Mouse (Mus musculus): ENCODE results near the gene Brpf1. TPM values are rescaled to one million over a fixed set of nuclear protein-coding genes. Genes with fewer than 3 reads are reported as not detected.
A peak's percentile ranks its signal among the peaks of the same experiment; 100 is the strongest.

The Brpf1 gene
- polyA plus RNA-seq, 1 experiment from 2014 or later, result 20.0 TPM

DNA sequence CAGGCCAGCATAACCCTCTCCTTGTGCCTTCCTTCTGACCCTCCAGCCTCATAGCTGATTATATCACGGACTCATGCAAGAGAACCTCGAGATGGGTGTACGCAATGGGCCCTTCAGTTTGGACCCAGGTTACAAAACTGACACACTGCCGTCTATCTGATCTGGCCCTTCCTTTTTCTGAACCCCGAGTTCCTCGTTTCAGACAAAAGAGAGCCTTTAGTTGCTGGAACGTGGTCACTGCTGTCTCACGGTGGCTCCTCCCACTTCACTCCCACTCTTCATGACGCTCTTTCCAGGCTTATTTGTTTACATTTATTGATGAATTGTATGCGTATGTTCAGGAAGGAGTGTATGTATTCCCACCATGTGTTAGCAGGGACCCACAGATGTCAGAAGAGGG is 44.7 kb downstream of the Brpf1 start:
- ATAC-seq (ENCODE audit: low read depth), result no peak
- no peaks in the 10 kb centered on the region for H3K27me3 ChIP-seq (replicated peaks; ENCODE audit: control insufficient read depth, insufficient read depth, low read length)
- H3K9me3 ChIP-seq (ENCODE audit: control insufficient read depth, low read length), result no peaks in the 10 kb centered on the region
- no peak overlapping the region for H3K9ac ChIP-seq (ENCODE audit: low read depth, low read length)
- H3K36me3 ChIP-seq (ENCODE audit: control insufficient read depth, insufficient read depth, low read length), result no peaks in the 10 kb centered on the region
- H3K27ac ChIP-seq (replicated peaks; ENCODE audit: low read depth, low read length), result no peak overlapping the region
- DNase-seq (ENCODE audit: low spot score), result no peak
- H3K4me1 ChIP-seq (ENCODE audit: control insufficient read depth, insufficient read depth, low read length), result no peaks in the 10 kb centered on the region
- H3K4me3 ChIP-seq (ENCODE audit: low read depth, low read length), result no peak overlapping the region
- 52% methylated on average over 10 of the region's 10 CpGs for WGBS
- H3K4me2 ChIP-seq (ENCODE audit: low read depth, low read length), result no peak overlapping the region

DNA sequence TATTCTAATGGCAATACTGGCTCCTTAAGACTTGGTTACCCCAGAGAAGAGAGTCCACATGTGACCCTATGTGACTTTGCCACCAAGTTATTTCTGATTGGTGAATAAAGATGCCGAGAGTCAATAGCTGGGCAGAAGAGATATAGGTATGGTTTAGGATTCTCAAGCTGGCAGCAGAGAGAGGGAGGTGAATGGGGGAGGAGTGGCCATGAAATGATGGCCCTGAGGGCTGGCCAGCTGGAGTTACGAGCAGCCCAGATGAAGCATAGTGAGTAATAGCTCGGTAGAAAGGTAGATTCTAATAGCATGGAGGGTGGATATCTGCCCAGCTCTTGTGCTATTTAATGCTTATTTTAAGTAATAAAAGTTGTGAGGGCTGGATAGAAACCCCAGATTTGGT is 45.9 kb downstream of the Brpf1 start:
- no peaks in the 10 kb centered on the region for H3K4me1 ChIP-seq (ENCODE audit: control insufficient read depth, insufficient read depth, low read length)
- no peak for DNase-seq (ENCODE audit: low spot score)
- H3K9me3 ChIP-seq (ENCODE audit: control insufficient read depth, low read length), result no peaks in the 10 kb centered on the region
- WGBS, result 60% methylated on average over 3 of the region's 3 CpGs
- no peak overlapping the region for H3K27ac ChIP-seq (replicated peaks; ENCODE audit: low read depth, low read length)
- no peak overlapping the region for H3K4me2 ChIP-seq (ENCODE audit: low read depth, low read length)
- no peaks in the 10 kb centered on the region for H3K36me3 ChIP-seq (ENCODE audit: control insufficient read depth, insufficient read depth, low read length)
- no peak for ATAC-seq (ENCODE audit: low read depth)
- H3K27me3 ChIP-seq (replicated peaks; ENCODE audit: control insufficient read depth, insufficient read depth, low read length), result no peaks in the 10 kb centered on the region
- H3K9ac ChIP-seq (ENCODE audit: low read depth, low read length), result no peak overlapping the region
- H3K4me3 ChIP-seq (ENCODE audit: low read depth, low read length), result no peak overlapping the region

DNA sequence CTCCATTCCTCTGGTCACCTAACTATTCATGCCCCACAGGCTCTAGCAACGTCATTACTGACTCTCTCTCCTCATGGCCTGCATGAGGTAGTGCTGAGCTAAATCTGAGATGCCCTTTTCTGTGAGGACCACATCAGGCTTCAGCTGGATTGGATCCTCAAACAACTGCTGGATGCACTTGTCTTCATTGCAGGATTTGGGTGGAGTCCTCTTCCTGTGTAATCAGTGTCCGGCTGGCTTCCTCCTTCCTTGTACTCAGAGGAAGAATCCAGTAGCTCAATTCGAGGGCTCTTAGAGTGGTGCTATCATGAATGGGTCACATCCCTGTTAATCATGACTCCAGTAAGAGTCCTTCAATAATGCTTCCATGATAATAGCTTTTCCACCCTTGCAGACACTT is 46.8 kb downstream of the Brpf1 start:
- 66% methylated on average over 3 of the region's 3 CpGs for WGBS
- ATAC-seq (ENCODE audit: low read depth), result no peak
- H3K4me3 ChIP-seq (ENCODE audit: low read depth, low read length), result no peak overlapping the region

DNA sequence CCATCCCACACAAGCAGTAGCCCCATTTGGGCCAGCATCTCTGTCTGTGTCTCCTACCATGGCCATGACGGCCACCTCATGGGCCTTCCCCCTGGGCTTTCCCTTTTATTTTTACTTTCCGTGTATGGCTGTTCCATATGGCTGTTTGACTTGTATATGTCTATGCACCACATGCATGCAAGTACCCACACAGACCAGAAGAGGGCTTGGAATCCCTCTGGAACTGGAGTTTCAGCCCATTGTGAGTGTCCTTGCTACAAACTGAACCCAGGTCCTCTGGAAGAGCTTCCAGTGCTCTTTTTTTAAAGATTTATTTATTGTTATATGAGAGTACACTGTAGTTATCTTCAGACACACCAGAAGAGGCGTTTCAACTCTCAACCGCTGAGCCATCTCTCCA is 54.5 kb downstream of the Brpf1 start:
- no peak overlapping the region for H3K9ac ChIP-seq (ENCODE audit: low read depth, low read length)
- no peak overlapping the region for H3K27ac ChIP-seq (replicated peaks; ENCODE audit: low read depth, low read length)
- H3K4me1 ChIP-seq (ENCODE audit: control insufficient read depth, insufficient read depth, low read length), result no peaks in the 10 kb centered on the region
- H3K4me2 ChIP-seq (ENCODE audit: low read depth, low read length), result no peak overlapping the region
- no peak for ATAC-seq (ENCODE audit: low read depth)
- no peak overlapping the region for H3K4me3 ChIP-seq (ENCODE audit: low read depth, low read length)
- H3K36me3 ChIP-seq (ENCODE audit: control insufficient read depth, insufficient read depth, low read length), result peaks cover 3% of the 10 kb centered on the region; the same call in 1 of the 2 replicates
- no peaks in the 10 kb centered on the region for H3K27me3 ChIP-seq (replicated peaks; ENCODE audit: control insufficient read depth, insufficient read depth, low read length)
- 65% methylated on average over 4 of the region's 4 CpGs for WGBS
- no peaks in the 10 kb centered on the region for H3K9me3 ChIP-seq (ENCODE audit: control insufficient read depth, low read length)
- DNase-seq (ENCODE audit: low spot score), result no peak

More for the DNA sequence above, 46.8 kb downstream of the Brpf1 start:
- Histone ChIP-seq H3K27me3 (replicated peaks; ENCODE audit: control insufficient read depth, insufficient read depth, low read length) (no peaks in the 10 kb centered on the region), H3K4me1 (ENCODE audit: control insufficient read depth, insufficient read depth, low read length) (no peaks in the 10 kb centered on the region), H3K36me3 (ENCODE audit: control insufficient read depth, insufficient read depth, low read length) (no peaks in the 10 kb centered on the region), H3K4me2 (ENCODE audit: low read depth, low read length) (no peak overlapping the region), H3K27ac (replicated peaks; ENCODE audit: low read depth, low read length) (no peak overlapping the region), H3K9me3 (ENCODE audit: control insufficient read depth, low read length) (no peaks in the 10 kb centered on the region), H3K9ac (ENCODE audit: low read depth, low read length) (no peak overlapping the region)
- DNase-seq (ENCODE audit: low spot score), result no peak

DNA sequence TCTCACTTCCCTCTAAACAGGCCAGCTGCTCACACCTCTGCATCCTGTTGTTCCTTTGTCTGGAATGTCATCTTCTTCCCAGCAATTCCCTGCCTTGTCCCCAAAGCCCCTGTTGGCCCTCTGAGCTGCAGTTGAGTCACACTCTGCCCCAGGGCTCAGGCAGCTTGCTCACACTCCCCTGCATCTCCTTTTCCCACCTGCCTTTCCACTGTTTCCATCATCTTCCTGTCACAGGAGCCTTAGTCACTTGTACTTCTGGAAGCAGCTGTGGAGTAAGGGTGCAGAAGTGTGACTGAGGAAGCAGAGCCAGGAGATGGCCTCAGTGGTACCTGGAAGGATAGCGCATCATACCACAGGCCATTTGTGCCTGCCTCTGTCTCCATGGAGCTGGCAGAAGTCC is 55.3 kb downstream of the Brpf1 start:
- DNase-seq (ENCODE audit: low spot score) (no peak), ATAC-seq (ENCODE audit: low read depth) (no peak)
- Histone ChIP-seq H3K9me3 (ENCODE audit: control insufficient read depth, low read length) (no peaks in the 10 kb centered on the region), H3K27me3 (replicated peaks; ENCODE audit: control insufficient read depth, insufficient read depth, low read length) (no peaks in the 10 kb centered on the region), H3K9ac (ENCODE audit: low read depth, low read length) (no peak overlapping the region), H3K36me3 (ENCODE audit: control insufficient read depth, insufficient read depth, low read length) (peaks cover 11% of the 10 kb centered on the region; the same call in 1 of the 2 replicates), H3K4me3 (ENCODE audit: low read depth, low read length) (no peak overlapping the region), H3K27ac (replicated peaks; ENCODE audit: low read depth, low read length) (no peak overlapping the region), H3K4me1 (ENCODE audit: control insufficient read depth, insufficient read depth, low read length) (no peaks in the 10 kb centered on the region), H3K4me2 (ENCODE audit: low read depth, low read length) (no peak overlapping the region)
- WGBS, result 94% methylated on average over 1 of the region's 1 CpGs

DNA sequence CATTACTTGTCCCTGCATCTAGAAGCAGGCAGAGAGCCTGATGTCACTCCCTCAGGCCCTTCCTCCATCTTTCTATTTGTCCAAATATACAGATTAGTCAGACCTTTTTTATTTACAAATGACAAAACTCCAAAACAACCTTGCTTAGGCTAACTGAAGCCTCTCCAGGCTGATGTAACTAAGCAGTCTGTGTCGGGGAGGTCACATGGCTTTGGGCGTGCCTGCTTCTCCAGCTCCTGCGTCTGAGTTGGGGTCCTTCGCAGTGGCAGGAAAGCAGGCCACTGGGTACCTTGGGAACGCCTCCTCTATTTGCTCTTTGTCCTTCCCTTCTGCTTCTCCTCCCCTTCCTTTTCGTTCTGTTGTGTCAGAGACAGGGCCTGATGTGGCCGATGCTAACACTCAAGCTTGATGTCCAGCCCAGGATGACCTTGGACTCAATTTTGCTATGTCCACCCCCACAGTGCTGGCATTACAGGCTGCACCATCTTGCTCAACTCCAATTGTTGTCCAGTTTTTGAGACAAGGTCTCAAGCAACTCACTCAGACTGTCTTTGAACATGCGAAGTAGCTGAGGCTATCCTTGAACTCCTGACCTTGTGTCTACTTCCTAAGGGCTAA is 57.7 kb downstream of the Brpf1 start:
- Histone ChIP-seq H3K27ac (replicated peaks; ENCODE audit: low read depth, low read length) (no peak overlapping the region), H3K4me1 (ENCODE audit: control insufficient read depth, insufficient read depth, low read length) (no peaks in the 10 kb centered on the region), H3K36me3 (ENCODE audit: control insufficient read depth, insufficient read depth, low read length) (peaks cover 27% of the 10 kb centered on the region), H3K4me2 (ENCODE audit: low read depth, low read length) (no peak overlapping the region), H3K9me3 (ENCODE audit: control insufficient read depth, low read length) (no peaks in the 10 kb centered on the region), H3K9ac (ENCODE audit: low read depth, low read length) (no peak overlapping the region), H3K4me3 (ENCODE audit: low read depth, low read length) (no peak overlapping the region), H3K27me3 (replicated peaks; ENCODE audit: control insufficient read depth, insufficient read depth, low read length) (no peaks in the 10 kb centered on the region)
- ATAC-seq (ENCODE audit: low read depth), result no peak
- WGBS, result 68% methylated on average over 8 of the region's 8 CpGs
- no peak for DNase-seq (ENCODE audit: low spot score)

DNA sequence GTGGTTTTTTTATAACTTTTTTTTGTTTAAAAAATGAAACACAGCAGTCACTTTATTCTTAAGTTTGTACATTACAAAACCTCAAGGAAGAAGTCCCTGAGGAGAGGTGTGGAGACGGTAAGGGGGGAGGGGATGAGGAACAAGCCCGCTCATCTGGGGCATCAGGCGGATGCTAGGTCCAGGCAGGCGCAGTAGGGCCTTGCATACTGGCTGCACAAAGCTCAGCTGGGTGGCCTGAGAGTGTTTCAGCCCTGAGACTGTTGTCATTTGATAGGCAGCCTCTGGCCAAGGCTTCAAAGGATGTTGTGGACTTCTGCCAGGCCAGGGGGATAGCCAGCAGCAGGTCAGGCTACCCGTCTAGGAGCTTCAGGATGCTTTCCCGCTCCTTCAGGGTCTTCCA is 59.7 kb downstream of the Brpf1 start:
- peaks cover 46% of the 10 kb centered on the region for H3K36me3 ChIP-seq (ENCODE audit: control insufficient read depth, insufficient read depth, low read length)
- 83% methylated on average over 4 of the region's 6 CpGs for WGBS

DNA sequence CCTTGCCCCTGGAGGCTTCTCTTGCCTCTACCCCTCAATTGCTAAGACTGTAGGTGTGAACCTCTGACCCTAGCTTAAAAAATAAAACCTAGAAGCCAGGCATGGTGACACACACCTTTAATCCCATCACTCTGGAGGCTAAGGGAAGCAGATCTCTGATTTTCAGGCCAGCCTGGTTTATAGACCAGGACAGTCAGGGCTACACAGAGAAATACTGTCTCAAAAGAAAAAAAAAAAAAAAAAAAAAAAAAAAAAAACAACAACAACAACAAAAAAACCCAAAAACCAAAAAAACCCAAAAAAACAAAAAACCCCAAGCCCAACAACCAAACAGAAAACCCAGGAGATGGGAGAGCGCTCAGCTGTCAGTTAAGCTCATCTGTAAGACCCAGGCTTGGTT is 60.6 kb downstream of the Brpf1 start:
- Histone ChIP-seq H3K4me3 (ENCODE audit: low read depth, low read length) (no peak overlapping the region), H3K9ac (ENCODE audit: low read depth, low read length) (no peak overlapping the region), H3K4me2 (ENCODE audit: low read depth, low read length) (no peak overlapping the region), H3K9me3 (ENCODE audit: control insufficient read depth, low read length) (no peaks in the 10 kb centered on the region), H3K36me3 (ENCODE audit: control insufficient read depth, insufficient read depth, low read length) (peaks cover 55% of the 10 kb centered on the region), H3K4me1 (ENCODE audit: control insufficient read depth, insufficient read depth, low read length) (no peaks in the 10 kb centered on the region), H3K27me3 (replicated peaks; ENCODE audit: control insufficient read depth, insufficient read depth, low read length) (no peaks in the 10 kb centered on the region), H3K27ac (replicated peaks; ENCODE audit: low read depth, low read length) (no peak overlapping the region)
- WGBS, result 88% methylated on average over 1 of the region's 1 CpGs
- no peak for DNase-seq (ENCODE audit: low spot score)
- no peak for ATAC-seq (ENCODE audit: low read depth)

More for the DNA sequence above, 59.7 kb downstream of the Brpf1 start:
- Histone ChIP-seq H3K4me1 (ENCODE audit: control insufficient read depth, insufficient read depth, low read length) (no peaks in the 10 kb centered on the region), H3K9me3 (ENCODE audit: control insufficient read depth, low read length) (no peaks in the 10 kb centered on the region), H3K27ac (replicated peaks; ENCODE audit: low read depth, low read length) (no peak overlapping the region), H3K27me3 (replicated peaks; ENCODE audit: control insufficient read depth, insufficient read depth, low read length) (no peaks in the 10 kb centered on the region), H3K4me2 (ENCODE audit: low read depth, low read length) (no peak overlapping the region), H3K9ac (ENCODE audit: low read depth, low read length) (no peak overlapping the region), H3K4me3 (ENCODE audit: low read depth, low read length) (no peak overlapping the region)
- ATAC-seq (ENCODE audit: low read depth) (no peak), DNase-seq (ENCODE audit: low spot score) (no peak)

DNA sequence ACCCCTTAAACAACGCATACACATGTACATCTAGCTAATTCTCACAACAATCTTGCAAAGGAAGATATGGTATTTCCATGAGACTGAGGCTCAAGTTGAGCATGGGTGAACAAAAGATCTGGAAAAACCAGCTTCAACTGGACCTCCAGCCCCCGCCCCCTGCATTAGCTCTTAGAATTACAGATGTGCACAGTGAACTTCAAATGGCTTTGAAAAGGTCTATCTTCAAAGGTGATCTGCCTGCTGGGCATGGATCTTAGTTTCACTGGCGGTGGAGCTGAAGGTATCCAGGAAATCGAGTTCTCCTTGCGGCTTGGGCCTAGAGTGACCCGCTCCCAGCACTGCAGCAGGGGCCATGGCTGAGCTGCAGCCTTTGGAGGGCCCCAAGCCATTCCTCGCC is 61.2 kb downstream of the Brpf1 start:
- Histone ChIP-seq H3K9ac (ENCODE audit: low read depth, low read length) (no peak overlapping the region), H3K4me3 (ENCODE audit: low read depth, low read length) (no peak overlapping the region), H3K27me3 (replicated peaks; ENCODE audit: control insufficient read depth, insufficient read depth, low read length) (no peaks in the 10 kb centered on the region), H3K36me3 (ENCODE audit: control insufficient read depth, insufficient read depth, low read length) (peaks cover 60% of the 10 kb centered on the region), H3K27ac (replicated peaks; ENCODE audit: low read depth, low read length) (no peak overlapping the region), H3K4me2 (ENCODE audit: low read depth, low read length) (no peak overlapping the region), H3K9me3 (ENCODE audit: control insufficient read depth, low read length) (no peaks in the 10 kb centered on the region), H3K4me1 (ENCODE audit: control insufficient read depth, insufficient read depth, low read length) (no peaks in the 10 kb centered on the region)
- no peak for ATAC-seq (ENCODE audit: low read depth)
- WGBS, result 82% methylated on average over 7 of the region's 7 CpGs
- peak; percentile 22 for DNase-seq (ENCODE audit: low spot score)
